Mouse (Mus musculus): ENCODE measurements at regions not wholly inside any gene's neighbourhood (a gene's known extent, or its start where the extent isn't known, plus 50 kb on each side); places are given as distances from the start of the nearest gene placed in this dataset.

DNA sequence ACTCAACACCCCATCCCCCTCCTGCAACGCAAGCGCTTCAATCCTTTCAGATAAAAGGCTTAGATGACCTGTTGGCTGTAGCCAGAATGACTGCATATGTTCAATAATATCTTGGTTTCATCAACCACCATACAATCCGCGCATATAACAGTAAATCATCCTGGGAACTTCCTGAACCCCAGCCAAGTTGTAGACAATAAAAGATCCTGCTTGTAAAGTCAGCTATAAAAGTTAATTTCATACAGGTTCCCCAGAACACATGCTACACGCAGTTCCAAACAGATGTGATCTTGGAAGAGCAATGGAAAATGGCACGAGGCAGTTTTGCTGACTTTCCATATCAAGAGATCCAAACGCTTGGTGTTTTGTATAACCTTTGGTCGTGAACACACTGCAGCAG lies 342.5 kb upstream of the Jarid2 start:
- Histone ChIP-seq H3K27ac (ENCODE audit: low read depth) (no peak overlapping the region), H3K27me3 (replicated peaks; ENCODE audit: control insufficient read depth, insufficient read depth, low read length) (no peaks in the 10 kb centered on the region), H3K9ac (ENCODE audit: low read length) (no peak overlapping the region), H3K36me3 (ENCODE audit: control insufficient read depth, insufficient read depth, low read length) (no peaks in the 10 kb centered on the region), H3K4me3 (ENCODE audit: low read depth, low read length) (no peak overlapping the region), H3K9me3 (ENCODE audit: control insufficient read depth, low read length) (no peaks in the 10 kb centered on the region), H3K4me1 (replicated peaks; ENCODE audit: control insufficient read depth, insufficient read depth, low read length) (peaks cover 7% of the 10 kb centered on the region; the same call in 1 of the 2 replicates), H3K4me2 (ENCODE audit: low read length) (no peak overlapping the region)
- no peak for DNase-seq (ENCODE audit: low spot score)
- 70% methylated on average over 8 of the region's 8 CpGs for WGBS
- ATAC-seq (replicated peaks; ENCODE audit: low FRiP score, low TSS enrichment, low read depth), result no peak

DNA sequence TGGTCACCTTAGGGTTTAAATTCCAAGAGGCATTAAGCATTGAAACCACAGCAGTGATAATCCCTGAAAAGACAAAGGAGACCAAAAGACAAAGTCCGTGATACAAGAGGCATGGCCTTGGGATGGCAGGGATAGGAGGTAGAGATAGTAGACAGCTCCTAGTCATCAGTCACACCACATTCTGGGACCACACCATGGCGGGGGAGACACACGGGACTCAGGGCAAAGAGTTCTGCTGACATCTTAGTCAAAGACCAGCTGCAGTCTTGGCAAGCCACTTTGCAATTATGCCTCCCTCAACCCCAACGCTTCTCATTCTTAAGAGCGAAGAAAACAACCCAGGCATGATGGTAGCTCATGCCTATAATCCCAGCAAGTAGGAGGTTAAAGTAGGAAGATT lies 339.6 kb upstream of the Jarid2 start:
- ATAC-seq (replicated peaks; ENCODE audit: low FRiP score, low TSS enrichment, low read depth) (no peak), DNase-seq (ENCODE audit: low spot score) (no peak)
- Histone ChIP-seq H3K27ac (ENCODE audit: low read depth) (no peak overlapping the region), H3K36me3 (ENCODE audit: control insufficient read depth, insufficient read depth, low read length) (no peaks in the 10 kb centered on the region), H3K27me3 (replicated peaks; ENCODE audit: control insufficient read depth, insufficient read depth, low read length) (no peaks in the 10 kb centered on the region), H3K9me3 (ENCODE audit: control insufficient read depth, low read length) (no peaks in the 10 kb centered on the region), H3K9ac (ENCODE audit: low read length) (no peak overlapping the region), H3K4me3 (ENCODE audit: low read depth, low read length) (no peak overlapping the region), H3K4me1 (replicated peaks; ENCODE audit: control insufficient read depth, insufficient read depth, low read length) (peaks cover 4% of the 10 kb centered on the region; the same call in 1 of the 2 replicates), H3K4me2 (ENCODE audit: low read length) (no peak overlapping the region)
- 96% methylated on average over 5 of the region's 5 CpGs for WGBS

DNA sequence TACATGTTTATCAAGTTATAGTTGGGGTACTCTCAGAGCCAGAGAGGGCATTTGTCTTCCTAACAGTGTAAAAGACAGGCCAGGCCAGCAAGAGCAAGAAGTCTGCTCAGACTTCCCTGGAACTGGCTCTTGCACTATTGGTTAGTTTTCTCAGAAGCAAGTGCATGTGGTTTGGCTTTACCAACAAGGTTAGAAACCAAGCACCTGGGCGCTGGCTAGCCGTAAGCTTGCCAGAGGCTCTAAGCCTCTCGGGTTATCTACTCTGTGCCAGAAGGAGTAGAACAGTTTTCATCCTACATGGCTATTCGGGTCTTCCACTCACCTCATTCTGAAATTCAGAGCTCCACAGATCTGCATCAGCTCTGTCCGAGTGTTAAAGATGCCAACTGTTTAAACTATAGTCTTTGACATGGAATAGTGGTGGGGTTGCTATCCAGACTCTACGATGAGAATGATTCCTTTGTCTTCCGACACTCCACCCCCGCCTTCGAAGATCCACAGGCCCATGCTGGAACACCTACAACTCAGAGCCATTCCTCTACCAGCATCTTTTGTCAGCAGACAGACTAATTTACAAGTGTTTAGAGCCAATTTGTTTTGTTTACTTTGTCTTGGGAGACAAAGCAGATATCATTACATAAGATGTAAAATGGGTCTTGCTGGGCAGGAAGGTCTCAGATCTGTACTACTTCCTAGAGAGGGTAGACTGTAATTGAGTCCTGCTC lies 338.4 kb upstream of the Jarid2 start:
- no peak overlapping the region for H3K4me2 ChIP-seq (ENCODE audit: low read length)
- H3K27me3 ChIP-seq (replicated peaks; ENCODE audit: control insufficient read depth, insufficient read depth, low read length), result no peaks in the 10 kb centered on the region
- H3K27ac ChIP-seq (ENCODE audit: low read depth), result no peak overlapping the region
- no peaks in the 10 kb centered on the region for H3K9me3 ChIP-seq (ENCODE audit: control insufficient read depth, low read length)
- no peak overlapping the region for H3K4me3 ChIP-seq (ENCODE audit: low read depth, low read length)
- H3K36me3 ChIP-seq (ENCODE audit: control insufficient read depth, insufficient read depth, low read length), result no peaks in the 10 kb centered on the region
- H3K9ac ChIP-seq (ENCODE audit: low read length), result no peak overlapping the region
- WGBS, result 85% methylated on average over 9 of the region's 9 CpGs
- ATAC-seq (replicated peaks; ENCODE audit: low FRiP score, low TSS enrichment, low read depth) (no peak), DNase-seq (ENCODE audit: low spot score) (no peak)
- H3K4me1 ChIP-seq (replicated peaks; ENCODE audit: control insufficient read depth, insufficient read depth, low read length), result peaks cover 4% of the 10 kb centered on the region; the same call in 1 of the 2 replicates

DNA sequence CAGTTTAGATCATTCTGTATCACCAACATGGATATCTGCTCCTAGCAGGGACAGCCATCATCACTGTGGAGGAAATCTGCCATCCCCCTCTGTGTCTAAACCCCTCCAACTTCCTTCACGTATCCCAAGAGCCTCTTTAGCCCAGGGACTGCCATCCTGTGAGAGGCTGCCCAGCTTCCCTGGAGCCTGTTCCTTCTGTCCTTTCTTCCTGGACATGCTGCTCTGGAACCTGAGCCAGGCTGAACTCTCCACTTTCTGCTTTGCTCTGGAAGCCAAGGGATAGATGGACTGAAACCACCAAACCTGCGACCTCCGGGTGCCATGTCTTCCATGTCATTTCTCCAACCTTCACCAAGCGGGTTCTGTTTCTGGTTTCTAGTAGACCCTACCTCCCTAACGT lies 335.3 kb upstream of the Jarid2 start:
- H3K4me1 ChIP-seq (replicated peaks; ENCODE audit: control insufficient read depth, insufficient read depth, low read length), result no peaks in the 10 kb centered on the region
- 93% methylated on average over 5 of the region's 5 CpGs for WGBS
- DNase-seq (ENCODE audit: low spot score), result no peak

DNA sequence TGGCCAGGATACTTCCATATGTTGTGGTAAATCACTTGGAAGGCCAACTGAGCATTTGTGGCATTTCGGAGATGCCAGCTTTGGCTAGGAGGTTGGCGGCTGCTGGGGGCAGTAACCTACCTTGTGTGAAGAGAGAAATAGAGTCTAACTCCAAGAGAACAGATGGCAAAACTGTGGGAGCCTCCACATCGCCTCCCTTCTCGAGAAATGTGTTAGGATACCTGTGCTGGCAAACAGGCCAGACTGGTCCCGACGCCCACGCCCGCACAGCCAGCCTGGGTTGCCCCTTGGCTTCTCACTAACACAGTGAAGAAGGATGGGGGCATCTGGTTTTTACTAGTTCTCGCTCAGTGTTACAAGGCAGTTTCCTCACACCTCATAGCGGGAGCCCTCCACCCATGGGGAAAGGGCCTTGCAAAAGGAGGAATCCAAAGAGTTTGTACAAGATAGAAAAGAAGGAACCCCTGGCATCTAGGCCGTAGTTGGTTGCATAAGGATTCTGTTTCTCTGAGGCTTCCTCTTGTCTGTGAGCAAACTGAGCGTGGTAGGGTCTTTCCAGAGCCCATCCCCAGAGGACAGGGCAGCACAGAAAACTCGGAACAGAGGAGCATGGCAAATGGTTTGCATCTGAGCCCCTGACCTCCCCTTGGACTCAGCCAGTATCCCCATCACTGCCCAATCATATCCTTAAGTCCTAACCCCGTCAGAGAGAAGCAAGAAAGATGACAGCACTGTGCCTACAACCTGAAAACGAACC lies 330.5 kb upstream of the Jarid2 start:
- no peaks in the 10 kb centered on the region for H3K36me3 ChIP-seq (ENCODE audit: control insufficient read depth, insufficient read depth, low read length)
- 88% methylated on average over 15 of the region's 15 CpGs for WGBS
- no peaks in the 10 kb centered on the region for H3K9me3 ChIP-seq (ENCODE audit: control insufficient read depth, low read length)
- no peak overlapping the region for H3K27ac ChIP-seq (ENCODE audit: low read depth)
- no peak overlapping the region for H3K4me3 ChIP-seq (ENCODE audit: low read depth, low read length)
- DNase-seq (ENCODE audit: low spot score) (no peak), ATAC-seq (replicated peaks; ENCODE audit: low FRiP score, low TSS enrichment, low read depth) (no peak)
- no peak overlapping the region for H3K9ac ChIP-seq (ENCODE audit: low read length)
- H3K27me3 ChIP-seq (replicated peaks; ENCODE audit: control insufficient read depth, insufficient read depth, low read length), result no peaks in the 10 kb centered on the region
- H3K4me1 ChIP-seq (replicated peaks; ENCODE audit: control insufficient read depth, insufficient read depth, low read length), result no peaks in the 10 kb centered on the region
- H3K4me2 ChIP-seq (ENCODE audit: low read length), result no peak overlapping the region

More for the DNA sequence above, 335.3 kb upstream of the Jarid2 start:
- no peaks in the 10 kb centered on the region for H3K36me3 ChIP-seq (ENCODE audit: control insufficient read depth, insufficient read depth, low read length)
- H3K4me2 ChIP-seq (ENCODE audit: low read length), result no peak overlapping the region
- H3K9me3 ChIP-seq (ENCODE audit: control insufficient read depth, low read length), result no peaks in the 10 kb centered on the region
- H3K4me3 ChIP-seq (ENCODE audit: low read depth, low read length), result no peak overlapping the region
- no peak for ATAC-seq (replicated peaks; ENCODE audit: low FRiP score, low TSS enrichment, low read depth)
- H3K9ac ChIP-seq (ENCODE audit: low read length), result no peak overlapping the region
- no peak overlapping the region for H3K27ac ChIP-seq (ENCODE audit: low read depth)
- no peaks in the 10 kb centered on the region for H3K27me3 ChIP-seq (replicated peaks; ENCODE audit: control insufficient read depth, insufficient read depth, low read length)

DNA sequence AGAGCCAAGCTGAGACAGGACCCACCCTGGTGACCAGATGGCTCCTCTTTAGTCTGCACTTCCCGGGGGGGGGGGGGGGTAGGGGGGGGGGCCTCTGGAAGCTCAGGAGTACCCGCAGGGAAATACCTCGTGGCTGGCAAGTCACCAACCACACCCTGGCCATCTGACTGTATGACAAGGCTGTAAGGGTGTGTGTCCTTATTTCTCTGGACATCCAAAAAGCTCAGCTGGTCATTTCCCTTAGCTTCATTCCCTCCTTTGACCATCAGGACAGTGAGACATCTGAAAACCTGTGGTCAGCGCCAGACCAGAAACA lies 329.9 kb upstream of the Jarid2 start:
- no peak for ATAC-seq (replicated peaks; ENCODE audit: low FRiP score, low TSS enrichment, low read depth)
- H3K27me3 ChIP-seq (replicated peaks; ENCODE audit: control insufficient read depth, insufficient read depth, low read length), result no peaks in the 10 kb centered on the region
- no peaks in the 10 kb centered on the region for H3K36me3 ChIP-seq (ENCODE audit: control insufficient read depth, insufficient read depth, low read length)
- H3K27ac ChIP-seq (ENCODE audit: low read depth), result no peak overlapping the region
- 59% methylated on average over 4 of the region's 4 CpGs for WGBS
- no peak overlapping the region for H3K9ac ChIP-seq (ENCODE audit: low read length)
- no peaks in the 10 kb centered on the region for H3K4me1 ChIP-seq (replicated peaks; ENCODE audit: control insufficient read depth, insufficient read depth, low read length)
- H3K4me2 ChIP-seq (ENCODE audit: low read length), result no peak overlapping the region
- no peak overlapping the region for H3K4me3 ChIP-seq (ENCODE audit: low read depth, low read length)
- H3K9me3 ChIP-seq (ENCODE audit: control insufficient read depth, low read length), result no peaks in the 10 kb centered on the region
- no peak for DNase-seq (ENCODE audit: low spot score)

DNA sequence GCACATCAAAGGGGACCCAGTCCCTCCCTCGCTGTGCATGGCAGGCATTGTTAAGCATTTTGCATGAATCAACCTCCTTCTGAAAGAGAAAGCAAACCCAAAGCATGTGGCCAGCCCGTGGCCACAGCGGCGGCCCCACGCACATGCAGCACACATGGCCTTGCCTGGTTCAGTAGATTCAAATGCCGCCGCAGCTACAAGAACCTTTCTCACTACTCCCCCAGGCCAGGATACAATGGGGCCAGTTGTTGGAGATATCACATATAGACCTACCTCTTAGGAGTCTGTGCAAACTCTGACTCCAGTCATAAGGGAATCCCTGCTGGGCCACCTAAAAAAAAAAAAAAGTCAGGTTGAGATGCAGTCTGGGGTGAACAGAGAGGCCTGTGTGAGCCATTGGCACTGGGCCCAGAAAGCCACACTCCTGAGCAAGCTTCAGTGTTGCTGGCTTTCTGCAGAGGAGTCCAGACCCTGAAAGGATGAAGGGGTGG lies 329.4 kb upstream of the Jarid2 start:
- Histone ChIP-seq H3K4me1 (replicated peaks; ENCODE audit: control insufficient read depth, insufficient read depth, low read length) (no peaks in the 10 kb centered on the region), H3K9me3 (ENCODE audit: control insufficient read depth, low read length) (no peaks in the 10 kb centered on the region), H3K4me3 (ENCODE audit: low read depth, low read length) (no peak overlapping the region), H3K27ac (ENCODE audit: low read depth) (no peak overlapping the region), H3K4me2 (ENCODE audit: low read length) (no peak overlapping the region), H3K27me3 (replicated peaks; ENCODE audit: control insufficient read depth, insufficient read depth, low read length) (no peaks in the 10 kb centered on the region), H3K9ac (ENCODE audit: low read length) (no peak overlapping the region), H3K36me3 (ENCODE audit: control insufficient read depth, insufficient read depth, low read length) (no peaks in the 10 kb centered on the region)
- ATAC-seq (replicated peaks; ENCODE audit: low FRiP score, low TSS enrichment, low read depth) (no peak), DNase-seq (ENCODE audit: low spot score) (no peak)
- 80% methylated on average over 7 of the region's 7 CpGs for WGBS

DNA sequence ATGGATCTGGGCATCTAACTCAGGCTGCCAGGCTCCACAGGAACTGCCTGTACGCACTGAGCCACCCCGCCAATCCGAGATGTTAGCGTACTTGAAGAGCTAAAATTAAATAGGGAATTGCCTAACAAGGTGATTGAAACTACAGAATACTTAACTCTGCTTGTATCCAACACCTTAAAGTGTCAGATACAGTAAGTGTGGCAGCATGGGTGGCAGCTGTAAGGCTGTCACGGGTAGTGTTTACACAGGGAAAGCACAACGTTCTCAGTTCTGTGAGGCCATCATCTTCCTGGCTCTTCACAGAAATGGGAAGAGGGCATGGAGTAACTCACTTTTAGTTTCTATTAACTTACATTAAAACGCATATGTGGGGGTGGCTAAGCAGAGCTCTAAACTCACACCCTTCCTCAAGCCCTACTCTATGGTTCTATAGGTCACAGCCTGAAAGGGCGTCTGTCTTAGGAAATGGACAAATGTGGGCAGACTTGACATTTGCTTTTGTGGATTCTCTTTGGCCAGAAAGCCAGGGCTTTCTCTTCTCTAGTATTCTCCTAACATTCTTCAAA lies 325.2 kb upstream of the Jarid2 start:
- Histone ChIP-seq H3K4me3 (ENCODE audit: low read depth, low read length) (no peak overlapping the region), H3K9me3 (ENCODE audit: control insufficient read depth, low read length) (no peaks in the 10 kb centered on the region), H3K27ac (ENCODE audit: low read depth) (no peak overlapping the region), H3K4me2 (ENCODE audit: low read length) (no peak overlapping the region), H3K9ac (ENCODE audit: low read length) (no peak overlapping the region), H3K27me3 (replicated peaks; ENCODE audit: control insufficient read depth, insufficient read depth, low read length) (no peaks in the 10 kb centered on the region), H3K4me1 (replicated peaks; ENCODE audit: control insufficient read depth, insufficient read depth, low read length) (no peaks in the 10 kb centered on the region), H3K36me3 (ENCODE audit: control insufficient read depth, insufficient read depth, low read length) (no peaks in the 10 kb centered on the region)
- ATAC-seq (replicated peaks; ENCODE audit: low FRiP score, low TSS enrichment, low read depth) (no peak), DNase-seq (ENCODE audit: low spot score) (no peak)
- 76% methylated on average over 8 of the region's 8 CpGs for WGBS

Data from intestine, embryonic 14.5 days (tissue).